ENCODE assay signal across 28 mouse cellular contexts in the genomic region with DNA sequence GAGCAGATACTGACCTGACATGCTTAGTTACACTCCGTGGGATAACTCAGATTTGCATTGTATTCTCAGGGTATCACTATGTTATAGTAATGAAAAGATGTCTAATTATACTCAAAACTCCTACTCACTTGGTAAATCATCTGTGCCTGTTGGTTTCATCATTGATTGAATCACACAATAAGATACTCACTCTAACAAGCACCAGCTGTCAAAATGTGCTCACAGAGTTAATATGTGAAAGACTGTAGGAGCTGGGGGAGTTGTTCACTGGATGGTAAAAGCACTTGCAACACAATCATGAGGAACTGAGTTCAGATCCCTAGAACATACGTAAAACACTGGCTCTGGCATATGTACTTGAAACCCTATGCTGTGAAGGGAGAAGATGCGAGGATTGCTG.
"Had no signal": no experiment of that assay in that cellular context is flagged by ENCODE, and none has a peak within 500 bp of the region (broad histone marks: within the 10 kb centered on the region; RNA-seq: fewer than 3 reads in every experiment).

No protein-coding gene starts in this region.

- H3K4me2 ChIP-seq: heart, embryonic 13.5 days; heart, embryonic 15.5 days; hindbrain, embryonic 12.5 days; hindbrain, embryonic 14.5 days; intestine, embryonic 15.5 days; limb, embryonic 12.5 days; liver, embryonic 12.5 days had no signal

- H3K4me3 ChIP-seq: gastrocnemius, adult 2 months; heart, embryonic 10.5 days; heart, embryonic 13.5 days; heart, embryonic 15.5 days; hindbrain, embryonic 10.5 days; hindbrain, embryonic 12.5 days; intestine, embryonic 15.5 days; layer of hippocampus, adult 2 months; left cerebral cortex, adult 2 months; limb, embryonic 10.5 days; limb, embryonic 12.5 days; liver, embryonic 12.5 days had no signal

- H3K27ac ChIP-seq: gastrocnemius, adult 2 months; heart, embryonic 10.5 days; heart, embryonic 13.5 days; heart, embryonic 15.5 days; hindbrain, embryonic 10.5 days; hindbrain, embryonic 12.5 days; hindbrain, embryonic 14.5 days; intestine, embryonic 15.5 days; layer of hippocampus, adult 2 months; left cerebral cortex, adult 2 months; limb, embryonic 10.5 days; limb, embryonic 12.5 days; liver, embryonic 12.5 days; liver, embryonic 14.5 days had no signal

- H3K27me3 ChIP-seq: heart, embryonic 13.5 days; heart, embryonic 15.5 days; hindbrain, embryonic 12.5 days; intestine, embryonic 15.5 days; limb, embryonic 12.5 days; liver, embryonic 12.5 days had no signal

- ATAC-seq: hindbrain, embryonic 16.5 days; inflammation-experienced regulatory T-cells, adult 6 months; intestine, embryonic 15.5 days; intestine, postnatal 0 days; liver, embryonic 12.5 days had no signal

- H3K4me1 ChIP-seq: heart, embryonic 10.5 days; heart, embryonic 13.5 days; heart, embryonic 15.5 days; hindbrain, embryonic 10.5 days; hindbrain, embryonic 12.5 days; intestine, embryonic 15.5 days; limb, embryonic 10.5 days; limb, embryonic 12.5 days; liver, embryonic 12.5 days had no signal

- H3K9me3 ChIP-seq: heart, embryonic 10.5 days; heart, embryonic 13.5 days; heart, embryonic 15.5 days; hindbrain, embryonic 10.5 days; hindbrain, embryonic 12.5 days; intestine, embryonic 15.5 days; limb, embryonic 10.5 days; limb, embryonic 12.5 days; liver, embryonic 12.5 days had no signal

- H3K9ac ChIP-seq: heart, embryonic 13.5 days; heart, embryonic 15.5 days; hindbrain, embryonic 12.5 days; hindbrain, embryonic 14.5 days; intestine, embryonic 15.5 days; limb, embryonic 12.5 days; liver, embryonic 12.5 days; liver, embryonic 14.5 days had no signal

- DNase-seq: gastrocnemius, adult 2 months; gastrocnemius, postnatal 10 days; gastrocnemius, postnatal 25 days; heart, adult 18-20 months; heart, postnatal 4 days; kidney, adult 18-20 months; kidney, adult 8-10 months; kidney, postnatal 10 days; kidney, postnatal 25 days; kidney, postnatal 4 days; liver; lung, adult 18-20 months had no signal

- H3K36me3 ChIP-seq: heart, embryonic 10.5 days; heart, embryonic 13.5 days; heart, embryonic 15.5 days; hindbrain, embryonic 10.5 days; hindbrain, embryonic 12.5 days; intestine, embryonic 15.5 days; limb, embryonic 10.5 days; limb, embryonic 12.5 days; liver, embryonic 12.5 days had no signal
